Mouse (Mus musculus) layer of hippocampus, adult 18-20 months (tissue): ENCODE results near the gene Afap1. TPM values are rescaled to one million over a fixed set of nuclear protein-coding genes. Genes with fewer than 3 reads are reported as not detected.

ENCODE experiments used
- DNase-seq, 2 experiments: peaks; one replicate each; pipeline ENCODE4 v3.0.0; 2022; ENCODE audit warnings: low spot score in 2 of 2
- total RNA-seq, 2 experiments: library from RNA; stranded (reverse); gene quantifications; 2 replicates each; pipeline ENCODE4 v1.2.3; 2021

Gene Afap1
- total RNA-seq, 2 experiments from 2014 or later, result 23.1 to 29.1 TPM

GRCm38 (mm10) chr5:35896556-35896955, 3.4 kb downstream of the Afap1 start:
- DNase-seq, result no peak

GRCm38 (mm10) chr5:35897147-35897546, 4.0 kb downstream of the Afap1 start:
- DNase-seq, result no peak

- no peak for DNase-seq
Measured at GRCm38 (mm10) chr5:35898114-35898513, 5.0 kb downstream of the Afap1 start.

DNA sequence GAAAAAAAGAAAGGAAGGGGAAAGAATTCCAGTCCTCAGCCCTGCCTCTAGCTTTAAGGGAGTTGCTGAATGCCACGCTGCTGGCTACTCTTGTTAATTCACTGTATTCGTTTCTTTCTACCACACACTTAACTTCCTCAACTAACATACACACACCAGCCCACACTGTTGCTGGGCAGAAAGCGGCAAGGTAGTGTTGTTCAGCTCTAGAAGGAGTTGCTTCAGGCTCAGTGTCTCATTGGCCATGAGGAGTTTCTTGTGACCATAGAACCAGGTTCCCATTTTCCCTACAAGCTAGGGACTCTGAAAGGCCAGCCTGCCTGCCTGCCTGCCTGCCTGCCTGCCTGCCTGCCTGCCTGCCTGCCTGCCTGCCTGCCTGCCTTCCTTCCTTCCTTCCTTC, 5.9 kb downstream of the Afap1 start:
- DNase-seq, result no peak

DNA sequence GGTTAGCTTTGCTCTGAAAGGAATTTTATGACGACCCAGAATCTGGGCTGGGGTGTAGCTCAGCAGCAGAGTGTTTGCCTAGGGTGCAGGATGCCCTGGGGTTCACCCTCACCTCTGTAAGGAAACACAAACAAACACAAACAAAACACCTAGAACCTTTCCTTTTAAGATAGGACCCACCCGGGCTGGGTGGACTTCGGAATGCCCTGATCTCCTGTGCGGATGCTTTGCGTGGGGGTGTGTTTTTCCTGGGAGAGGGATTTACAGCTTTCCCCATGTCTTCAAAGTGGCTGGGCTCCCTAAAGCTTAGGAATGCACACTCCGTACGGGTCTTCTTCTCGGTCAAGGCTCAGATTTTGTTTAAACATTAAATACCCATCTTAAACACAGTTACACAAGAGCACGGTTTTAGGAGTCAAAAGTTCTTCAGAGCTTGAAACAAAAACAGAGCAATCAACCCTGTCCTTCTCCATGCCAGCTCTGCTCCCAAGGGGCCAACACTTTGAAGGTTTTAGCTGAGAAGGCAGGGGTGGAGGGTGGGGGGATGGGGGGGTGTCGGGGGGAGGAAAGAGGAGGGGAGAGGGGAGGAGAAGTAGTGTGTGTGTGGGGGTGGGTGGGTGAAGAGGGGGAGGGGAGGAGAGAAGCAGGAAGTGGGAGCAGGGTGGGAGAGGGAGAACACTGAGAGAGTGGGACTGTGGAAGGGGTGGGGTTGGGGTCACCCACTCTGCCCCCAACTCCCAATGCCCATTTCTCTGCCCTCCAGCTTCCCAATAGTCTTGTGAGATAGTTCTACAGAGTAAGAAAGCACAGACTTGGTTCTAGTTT, 7.5 kb downstream of the Afap1 start:
- no peak for DNase-seq

GRCm38 (mm10) chr5:35901226-35901809, 8.2 kb downstream of the Afap1 start:
- no peak for DNase-seq

DNA sequence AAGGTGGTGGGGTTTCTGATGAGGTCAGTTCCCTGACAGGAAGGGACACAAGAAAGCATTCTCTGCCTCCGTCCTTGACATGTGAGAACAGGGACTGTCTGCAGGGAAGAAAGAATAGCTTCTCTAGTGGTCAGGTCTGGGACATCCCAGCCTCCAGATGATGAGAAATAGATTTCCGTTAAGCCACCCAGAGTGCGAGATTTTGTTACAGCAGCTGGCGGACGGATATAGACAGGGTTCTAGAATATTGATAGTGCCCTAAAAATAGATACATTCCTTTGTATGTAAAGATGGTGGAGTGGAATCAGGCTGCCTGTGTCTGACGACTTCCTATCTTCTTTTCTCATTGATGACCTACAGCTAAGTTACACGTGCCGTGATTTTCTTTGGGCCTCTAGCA, 10.3 kb downstream of the Afap1 start:
- DNase-seq, result no peak

GRCm38 (mm10) chr5:35905283-35905682, 12.2 kb downstream of the Afap1 start:
- DNase-seq, result no peak

GRCm38 (mm10) chr5:35907090-35907489, 14.0 kb downstream of the Afap1 start:
- DNase-seq, result no peak

- peak; percentile 34 to 73 for DNase-seq
Measured at GRCm38 (mm10) chr5:35907633-35908426, 14.7 kb downstream of the Afap1 start.

- no peak for DNase-seq
Measured at GRCm38 (mm10) chr5:35908626-35909443, 15.7 kb downstream of the Afap1 start.

- DNase-seq, result no peak
Measured at GRCm38 (mm10) chr5:35915629-35916300, 22.6 kb downstream of the Afap1 start.

GRCm38 (mm10) chr5:35916666-35917065, 23.5 kb downstream of the Afap1 start:
- no peak for DNase-seq

DNA sequence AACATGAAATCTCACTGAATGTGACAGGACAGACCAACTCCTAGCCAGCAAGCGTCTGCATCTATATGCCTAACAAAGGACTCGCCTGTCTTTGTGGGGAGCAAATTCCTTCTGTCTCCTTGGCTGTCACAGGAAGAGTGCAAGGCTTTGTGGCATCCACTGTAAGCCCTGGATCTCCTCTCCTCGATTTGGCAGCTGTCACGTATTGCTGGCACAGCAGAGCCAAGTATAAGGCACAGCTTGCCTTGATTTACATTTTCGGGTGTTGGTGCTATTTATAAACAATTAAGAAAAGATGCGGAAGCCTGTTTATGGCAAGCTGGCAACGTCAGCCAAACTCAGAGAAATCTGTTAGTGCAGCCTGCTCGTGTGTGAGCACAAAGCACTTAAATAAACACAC, 25.3 kb downstream of the Afap1 start:
- peak; percentile 44 to 76 for DNase-seq

DNA sequence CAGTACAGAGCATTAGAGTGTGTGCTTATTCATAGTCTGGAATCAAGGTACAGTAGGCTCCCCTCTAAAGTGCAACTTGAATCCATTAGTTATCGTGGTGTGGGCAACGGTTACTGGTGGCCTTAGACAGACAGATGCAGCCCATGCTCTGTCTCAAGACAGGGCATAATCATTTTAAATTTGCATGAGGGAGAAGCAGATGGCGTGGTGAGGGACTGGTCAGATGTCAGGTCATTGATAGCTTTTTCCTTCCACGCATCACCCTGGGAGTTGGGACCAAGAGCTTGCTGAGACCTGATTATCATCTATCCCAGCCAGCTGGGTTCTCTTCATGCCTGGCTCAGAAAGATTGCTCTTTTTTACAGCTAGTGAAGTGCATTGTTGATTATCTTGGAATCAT, 27.0 kb downstream of the Afap1 start:
- DNase-seq, result no peak

- DNase-seq, result no peak
Measured at GRCm38 (mm10) chr5:35920557-35920956, 27.4 kb downstream of the Afap1 start.

- no peak for DNase-seq
Measured at GRCm38 (mm10) chr5:35921141-35921540, 28.0 kb downstream of the Afap1 start.

DNA sequence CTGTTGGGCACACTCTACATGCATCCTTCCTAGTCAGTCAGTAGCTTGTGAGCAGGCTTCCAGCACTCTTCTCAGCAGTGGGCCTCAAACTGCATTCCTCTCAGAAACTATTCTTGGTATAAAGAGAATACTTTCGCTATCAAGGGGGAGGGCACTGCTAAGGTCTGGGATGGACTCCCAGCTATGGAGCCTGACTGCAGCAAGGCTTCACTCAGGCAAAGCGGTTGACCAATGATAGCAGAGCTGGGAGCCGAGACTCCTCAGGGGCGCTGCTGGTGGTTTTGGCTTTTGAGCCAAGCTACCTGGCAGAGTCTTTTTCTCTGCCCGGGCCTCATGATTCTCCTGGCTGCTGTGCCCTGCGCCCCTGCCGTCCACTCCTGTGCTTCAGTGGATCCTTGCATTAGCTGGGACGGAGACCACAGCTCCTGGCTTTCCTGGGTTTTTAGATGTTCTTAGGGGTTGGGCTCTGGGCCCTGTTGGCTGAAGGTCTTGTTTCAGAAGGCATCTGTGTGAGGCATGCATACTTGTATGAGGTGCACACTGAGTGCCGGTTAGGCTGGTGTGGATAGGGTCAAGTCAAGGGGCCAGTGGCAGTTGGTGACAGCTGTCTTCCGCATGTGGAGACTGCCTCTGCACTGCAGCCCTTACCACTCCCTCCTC, 28.6 kb downstream of the Afap1 start:
- no peak for DNase-seq

DNA sequence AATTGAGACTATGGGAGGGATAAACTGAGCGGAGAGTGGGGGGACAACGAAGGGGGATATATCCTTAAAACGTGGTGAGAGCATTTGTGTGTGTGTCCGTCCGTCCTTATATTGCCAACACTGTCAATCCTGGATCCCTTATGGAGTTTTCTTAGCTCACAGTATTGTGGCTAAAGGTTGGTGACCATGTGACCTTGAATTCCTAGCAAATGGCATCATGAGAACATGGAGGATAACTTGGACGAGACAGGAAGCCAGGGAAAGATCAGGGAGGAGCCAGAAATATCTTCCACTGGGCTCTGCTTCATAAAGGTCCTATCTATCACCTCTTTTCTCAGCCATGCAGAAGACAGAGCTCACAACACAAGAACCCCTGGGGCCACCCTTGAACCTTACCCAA, 30.3 kb downstream of the Afap1 start:
- DNase-seq, result no peak

DNA sequence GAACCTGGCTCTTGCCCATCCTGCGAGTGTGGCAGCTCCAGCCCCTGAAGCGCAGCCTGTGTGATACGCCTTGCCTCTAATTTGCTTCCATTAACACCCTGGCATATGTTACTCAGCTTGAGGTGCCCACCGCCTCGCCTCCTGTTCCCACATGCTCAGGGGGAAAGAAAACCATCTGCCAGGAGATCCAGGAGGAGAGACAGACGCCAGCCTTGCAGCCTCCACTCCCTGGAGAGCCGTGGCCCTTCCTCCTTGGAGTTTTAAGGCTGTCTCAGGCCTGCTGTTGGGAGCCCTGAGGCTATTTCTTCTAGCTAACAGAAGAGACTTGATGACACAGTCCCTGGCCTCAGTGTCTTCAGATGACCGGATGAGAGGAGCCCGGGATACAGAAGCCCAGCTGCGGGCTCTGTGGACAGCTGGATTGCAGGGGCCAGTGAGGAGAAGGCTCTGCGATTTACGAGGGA, 32.1 kb downstream of the Afap1 start:
- DNase-seq, result peak; percentile 30 to 64
